Mouse (Mus musculus) left cerebral cortex, adult 11 months (tissue): ENCODE data around the gene Cldn34c3.
"Not testable (repeated sequence)": the region's sequence is repeated elsewhere in the genome, so short reads cannot be mapped to it uniquely, and the experiment has no call there.

ENCODE experiments used
- DNase-seq: peaks from one replicate; pipeline ENCODE4 v3.0.0; 2022; ENCODE audit warnings: low spot score

Gene Cldn34c3

DNA sequence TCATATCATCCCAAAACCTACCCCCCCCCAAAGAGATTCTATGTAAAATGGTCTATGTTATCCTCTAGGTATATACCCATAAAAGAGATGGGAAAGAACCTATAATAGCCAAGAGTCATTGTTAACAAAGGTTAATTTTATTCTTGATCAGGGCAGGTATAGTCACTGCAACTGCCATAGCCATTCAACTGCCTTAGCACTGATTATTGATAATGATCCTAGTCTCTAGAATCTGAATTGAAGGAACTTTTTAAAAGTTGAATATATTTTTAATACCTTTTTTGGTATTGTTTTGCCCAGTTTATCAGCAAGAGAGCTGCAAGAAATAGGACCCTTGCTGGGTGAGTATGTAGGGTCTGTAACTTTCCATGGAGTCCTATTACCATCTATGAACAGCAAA, at the start of gene Cldn34c3:
Gene Cldn34c3, plus strand, starts transcription at position 301 of the 400 bp plus-strand sequence.
- DNase-seq: not testable (repeated sequence)
